Mouse (Mus musculus): Measurements from ENCODE around the gene Fndc3b. TPM values are rescaled to one million over a fixed set of nuclear protein-coding genes. Genes with fewer than 3 reads are reported as not detected.

The Fndc3b gene
- total RNA-seq, 2 experiments from 2014 or later, result 128 to 148 TPM

- no peak for DNase-seq (ENCODE audit: low spot score in 2 of 2)
These were observed 86.0 kb downstream of the Fndc3b start for GRCm38 (mm10) chr3:27624974-27625591.

- no peak for DNase-seq (ENCODE audit: low spot score in 2 of 2)
These were observed 88.7 kb downstream of the Fndc3b start for GRCm38 (mm10) chr3:27622451-27622850.

- no peak for DNase-seq (ENCODE audit: low spot score in 2 of 2)
These were observed 89.9 kb downstream of the Fndc3b start for GRCm38 (mm10) chr3:27621176-27621575.

- DNase-seq (ENCODE audit: low spot score in 2 of 2), result no peak
These were observed 93.4 kb downstream of the Fndc3b start for GRCm38 (mm10) chr3:27617733-27618132.

- DNase-seq (ENCODE audit: low spot score in 2 of 2), result no peak
These were observed 93.9 kb downstream of the Fndc3b start for GRCm38 (mm10) chr3:27617237-27617499.

- DNase-seq (ENCODE audit: low spot score in 2 of 2), result peak in 1 of 2 experiments; percentile 71
These were observed 94.5 kb downstream of the Fndc3b start for GRCm38 (mm10) chr3:27616421-27617236.

- DNase-seq (ENCODE audit: low spot score in 2 of 2), result no peak
These were observed 95.6 kb downstream of the Fndc3b start for GRCm38 (mm10) chr3:27615479-27615878.

- no peak for DNase-seq (ENCODE audit: low spot score in 2 of 2)
These were observed 97.3 kb downstream of the Fndc3b start for GRCm38 (mm10) chr3:27613828-27614227.

- DNase-seq (ENCODE audit: low spot score in 2 of 2), result no peak
These were observed 98.1 kb downstream of the Fndc3b start for GRCm38 (mm10) chr3:27613011-27613410.

GRCm38 (mm10) chr3:27611986-27612385, 99.1 kb downstream of the Fndc3b start:
- no peak for DNase-seq (ENCODE audit: low spot score in 2 of 2)

- no peak for DNase-seq (ENCODE audit: low spot score in 2 of 2)
These were observed 100.6 kb downstream of the Fndc3b start for GRCm38 (mm10) chr3:27610547-27610946.

GRCm38 (mm10) chr3:27610089-27610488, 101.0 kb downstream of the Fndc3b start:
- no peak for DNase-seq (ENCODE audit: low spot score in 2 of 2)

GRCm38 (mm10) chr3:27607796-27608151, 103.3 kb downstream of the Fndc3b start:
- no peak for DNase-seq (ENCODE audit: low spot score in 2 of 2)

- DNase-seq (ENCODE audit: low spot score in 2 of 2), result peak in 1 of 2 experiments; percentile 63
These were observed 103.9 kb downstream of the Fndc3b start for GRCm38 (mm10) chr3:27607081-27607795.

GRCm38 (mm10) chr3:27606626-27607025, 104.5 kb downstream of the Fndc3b start:
- DNase-seq (ENCODE audit: low spot score in 2 of 2), result no peak

GRCm38 (mm10) chr3:27605613-27606012, 105.5 kb downstream of the Fndc3b start:
- DNase-seq (ENCODE audit: low spot score in 2 of 2), result no peak

GRCm38 (mm10) chr3:27605081-27605480, 106.0 kb downstream of the Fndc3b start:
- no peak for DNase-seq (ENCODE audit: low spot score in 2 of 2)

- DNase-seq (ENCODE audit: low spot score in 2 of 2), result no peak
These were observed 106.5 kb downstream of the Fndc3b start for GRCm38 (mm10) chr3:27604629-27605028.

GRCm38 (mm10) chr3:27603905-27604620, 107.0 kb downstream of the Fndc3b start:
- DNase-seq (ENCODE audit: low spot score in 2 of 2), result no peak

GRCm38 (mm10) chr3:27600645-27601044, 110.5 kb downstream of the Fndc3b start:
- DNase-seq (ENCODE audit: low spot score in 2 of 2), result no peak

GRCm38 (mm10) chr3:27600197-27600596, 110.9 kb downstream of the Fndc3b start:
- DNase-seq (ENCODE audit: low spot score in 2 of 2), result no peak

Measured in adrenal gland, adult 18-20 months (tissue).